Mouse (Mus musculus): ENCODE measurements at regions not wholly inside any gene's neighbourhood (a gene's known extent, or its start where the extent isn't known, plus 50 kb on each side); places are given as distances from the start of the nearest gene placed in this dataset.

DNA sequence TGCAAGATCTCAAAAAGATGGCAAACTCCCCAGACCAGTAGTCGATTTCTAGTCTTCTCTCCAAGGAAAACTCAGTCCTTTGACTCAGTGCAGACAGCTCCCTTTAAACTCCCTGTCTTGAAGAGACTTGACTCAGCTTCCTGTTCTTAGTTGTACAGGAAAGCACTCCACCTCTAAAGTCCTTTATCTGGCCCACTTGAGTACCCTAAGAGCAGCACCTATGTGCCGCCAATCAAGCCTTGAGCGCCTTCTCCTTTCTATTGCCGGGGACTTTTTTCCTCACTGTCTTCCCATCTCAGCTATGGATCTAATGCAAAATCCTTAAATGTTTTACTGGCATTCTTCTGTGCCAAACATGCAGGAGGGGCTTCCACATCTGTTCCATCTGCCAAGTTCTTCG lies 105.3 kb upstream of the Fam78b start:
- TF ChIP-seq GATA1 (IDR thresholded peaks at IDR 0.05; ENCODE audit: low read length) (no peak), TAL1 (IDR thresholded peaks at IDR 0.05; ENCODE audit: low read length) (no peak)

All from erythroblast, embryonic 14.5 days (primary cell).